Mouse (Mus musculus) limb, embryonic 12.5 days (tissue): Measurements from ENCODE around the gene Stx5a. TPM values are rescaled to one million over a fixed set of nuclear protein-coding genes. Genes with fewer than 3 reads are reported as not detected.

Experiments
- ATAC-seq: fragments of 200-750 bp; cut with Nextera tagmentation; 2 replicates; pipeline ENCODE4 v1.8.0; 2017; ENCODE audit warnings: low read depth, moderate TSS enrichment; ENCODE audit not compliant: insufficient number of reproducible peaks, insufficient read depth, low FRiP score, low TSS enrichment
- H3K27ac ChIP-seq: fragments of 300-500 bp; sonication (generic); 2 replicates; pipeline ENCODE4 v1.5.1; 2016; ENCODE audit warnings: mild to moderate bottlenecking, moderate library complexity
- H3K27me3 ChIP-seq: fragments of 300-500 bp; sonication (generic); 2 replicates; pipeline ENCODE4 v1.6.1; 2016; ENCODE audit warnings: mild to moderate bottlenecking, moderate library complexity
- H3K36me3 ChIP-seq: fragments of 300-500 bp; sonication (generic); 2 replicates; pipeline ENCODE4 v1.6.1; 2016; ENCODE audit warnings: mild to moderate bottlenecking, moderate library complexity
- H3K4me1 ChIP-seq: fragments of 300-500 bp; sonication (generic); replicated peaks from 2 replicates; pipeline ENCODE4 v1.6.1; 2016
- H3K4me2 ChIP-seq: fragments of 300-500 bp; sonication (generic); 2 replicates; pipeline ENCODE4 v1.6.1; 2016; ENCODE audit warnings: mild to moderate bottlenecking, moderate library complexity
- H3K4me3 ChIP-seq: fragments of 300-500 bp; sonication (generic); replicated peaks from 2 replicates; pipeline ENCODE4 v1.5.1; 2016; ENCODE audit warnings: mild to moderate bottlenecking
- H3K9ac ChIP-seq: fragments of 300-500 bp; sonication (generic); replicated peaks from 2 replicates; pipeline ENCODE4 v1.6.1; 2016; ENCODE audit warnings: mild to moderate bottlenecking, moderate library complexity
- H3K9me3 ChIP-seq: fragments of 300-500 bp; sonication (generic); 2 replicates; pipeline ENCODE4 v1.6.1; 2016; ENCODE audit warnings: mild to moderate bottlenecking, moderate library complexity
- WGBS: fragments of 180-500 bp; shearing (Covaris S2); methylation state at CpG from one replicate; pipeline ENCODE4 v1.1.7; 2016; 5-methylcytosine and 5-hydroxymethylcytosine counted together
- polyA plus RNA-seq: library from polyadenylated mRNA; unstranded; fragments of >200 nt; fragmentation: Nextera tagmentation; extraction: Ambion mirVana; gene quantifications from 2 replicates; pipeline ENCODE4 v1.2.1, GENCODE M21; 2016

The Stx5a gene
- polyA plus RNA-seq, 1 experiment from 2014 or later: 168 TPM

DNA sequence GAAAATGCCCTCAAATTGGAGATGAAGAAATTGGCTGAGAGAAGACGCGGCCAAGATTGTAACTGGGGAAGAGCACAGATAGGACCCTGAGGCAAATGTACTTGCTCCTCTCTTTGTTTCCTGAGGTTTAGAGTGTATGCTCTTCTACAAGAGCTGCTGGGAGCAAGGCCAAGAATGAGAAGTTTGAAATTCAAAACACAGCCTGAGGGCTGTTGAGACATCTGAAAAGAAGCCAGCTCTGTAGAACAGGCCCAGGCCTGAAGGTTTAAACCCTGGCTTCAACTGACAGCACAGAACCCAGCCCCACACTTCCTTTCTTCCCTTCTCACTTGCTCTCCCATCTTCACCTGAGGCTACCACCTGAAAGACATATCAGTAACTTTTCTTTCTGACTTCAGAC is 31.2 kb upstream of the Stx5a start:
- Histone ChIP-seq H3K9me3 (no peaks in the 10 kb centered on the region), H3K4me1 (peaks cover 21% of the 10 kb centered on the region), H3K4me3 (no peak overlapping the region), H3K9ac (no peak overlapping the region), H3K4me2 (no peak overlapping the region), H3K27me3 (no peaks in the 10 kb centered on the region), H3K36me3 (peaks cover 60% of the 10 kb centered on the region), H3K27ac (no peak overlapping the region)
- 88% methylated on average over 2 of the region's 2 CpGs for WGBS
- no peak for ATAC-seq

- Histone ChIP-seq H3K27me3 (no peaks in the 10 kb centered on the region), H3K27ac (peak overlapping the region; percentile 94; the same call in 1 of the 2 replicates), H3K9ac (peak overlapping the region; percentile 85; the same call in 1 of the 2 replicates), H3K4me1 (peaks cover 21% of the 10 kb centered on the region), H3K4me3 (peak overlapping the region; percentile 77), H3K36me3 (peaks cover 55% of the 10 kb centered on the region), H3K4me2 (peak overlapping the region; percentile 71), H3K9me3 (no peaks in the 10 kb centered on the region)
- ATAC-seq: no peak
- WGBS: 74% methylated on average over 4 of the region's 4 CpGs
These were observed 29.7 kb upstream of the Stx5a start for GRCm38 (mm10) chr19:8711506-8711905.

DNA sequence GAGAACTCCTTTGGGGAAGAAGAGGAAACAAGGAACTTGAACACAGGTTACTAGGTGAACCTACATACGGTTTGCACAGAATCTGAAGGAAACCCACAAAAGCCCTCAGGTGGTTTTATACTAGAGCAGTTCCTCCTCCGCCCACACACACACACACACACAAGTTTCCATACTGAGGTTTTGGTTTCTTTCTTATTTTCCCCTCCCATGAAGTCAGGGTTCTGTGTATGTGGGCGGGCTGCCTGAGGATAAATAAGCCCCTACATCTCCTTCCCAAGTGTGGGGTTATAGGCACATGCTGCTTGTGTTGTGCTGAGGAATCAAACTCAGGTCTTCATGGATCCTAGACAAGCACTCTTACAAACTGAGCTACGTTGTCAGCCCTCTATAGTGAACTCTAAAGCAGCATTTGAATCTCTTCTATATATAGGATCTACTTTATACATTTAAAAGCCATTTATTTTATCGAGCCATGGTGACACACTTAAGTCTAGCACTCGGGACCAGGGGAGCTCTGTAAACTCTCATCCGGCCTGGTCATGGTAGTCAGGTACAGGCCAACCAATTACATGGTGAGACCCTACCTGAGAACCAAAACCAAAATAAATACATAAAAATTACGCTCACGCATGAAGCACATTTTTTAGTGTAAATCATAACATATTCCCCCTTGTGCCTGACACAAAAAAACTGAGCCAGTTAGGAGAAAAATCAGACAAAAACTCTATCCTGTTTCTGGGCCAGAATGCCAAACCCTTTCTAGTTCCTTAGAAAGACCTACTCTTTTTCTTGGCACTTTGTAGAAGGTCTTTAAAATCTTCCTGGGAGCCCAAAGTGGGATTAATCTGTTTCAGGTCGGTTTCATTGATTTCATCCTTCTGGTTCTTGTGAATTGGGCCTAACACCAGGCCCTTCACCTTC is 29.0 kb upstream of the Stx5a start:
- Histone ChIP-seq H3K27me3 (no peaks in the 10 kb centered on the region), H3K9ac (peak overlapping the region; percentile 85), H3K9me3 (no peaks in the 10 kb centered on the region), H3K36me3 (peaks cover 49% of the 10 kb centered on the region), H3K27ac (peak overlapping the region; percentile 94), H3K4me3 (peak overlapping the region; percentile 77), H3K4me2 (peak overlapping the region; percentile 71), H3K4me1 (peaks cover 21% of the 10 kb centered on the region)
- no peak for ATAC-seq
- WGBS: 63% methylated on average over 10 of the region's 10 CpGs

- H3K27ac ChIP-seq: peak overlapping the region; percentile 94
- under 1% methylated on average over 13 of the region's 13 CpGs for WGBS
These were observed 28.3 kb upstream of the Stx5a start for GRCm38 (mm10) chr19:8712870-8713305.

GRCm38 (mm10) chr19:8713306-8713996 is 27.8 kb upstream of the Stx5a start:
- H3K27ac ChIP-seq: peak overlapping the region; percentile 94
- H3K9ac ChIP-seq: peak overlapping the region; percentile 85
- peak overlapping the region; percentile 77 for H3K4me3 ChIP-seq
- H3K9me3 ChIP-seq: no peaks in the 10 kb centered on the region
- H3K4me2 ChIP-seq: peak overlapping the region; percentile 71
- peak; percentile 84 for ATAC-seq
- H3K4me1 ChIP-seq: peaks cover 21% of the 10 kb centered on the region
- no peaks in the 10 kb centered on the region for H3K27me3 ChIP-seq
- WGBS: under 1% methylated on average over 51 of the region's 51 CpGs
- peaks cover 37% of the 10 kb centered on the region for H3K36me3 ChIP-seq

More at GRCm38 (mm10) chr19:8712870-8713305, 28.3 kb upstream of the Stx5a start:
- Histone ChIP-seq H3K4me3 (peak overlapping the region; percentile 77), H3K36me3 (peaks cover 43% of the 10 kb centered on the region), H3K27me3 (no peaks in the 10 kb centered on the region), H3K9ac (peak overlapping the region; percentile 85), H3K4me1 (peaks cover 21% of the 10 kb centered on the region), H3K9me3 (no peaks in the 10 kb centered on the region), H3K4me2 (peak overlapping the region; percentile 71)
- ATAC-seq: peak; percentile 67; the same call in 1 of the 2 replicates

- H3K4me3 ChIP-seq: peak overlapping the region; percentile 77
- WGBS: 5% methylated on average over 13 of the region's 13 CpGs
- H3K36me3 ChIP-seq: peaks cover 30% of the 10 kb centered on the region
- no peak for ATAC-seq
- H3K27ac ChIP-seq: peak overlapping the region; percentile 94
- peak overlapping the region; percentile 71 for H3K4me2 ChIP-seq
- H3K9ac ChIP-seq: peak overlapping the region; percentile 85
- no peaks in the 10 kb centered on the region for H3K27me3 ChIP-seq
- peaks cover 21% of the 10 kb centered on the region for H3K4me1 ChIP-seq
- no peaks in the 10 kb centered on the region for H3K9me3 ChIP-seq
These were observed 27.1 kb upstream of the Stx5a start for GRCm38 (mm10) chr19:8713997-8714652.

DNA sequence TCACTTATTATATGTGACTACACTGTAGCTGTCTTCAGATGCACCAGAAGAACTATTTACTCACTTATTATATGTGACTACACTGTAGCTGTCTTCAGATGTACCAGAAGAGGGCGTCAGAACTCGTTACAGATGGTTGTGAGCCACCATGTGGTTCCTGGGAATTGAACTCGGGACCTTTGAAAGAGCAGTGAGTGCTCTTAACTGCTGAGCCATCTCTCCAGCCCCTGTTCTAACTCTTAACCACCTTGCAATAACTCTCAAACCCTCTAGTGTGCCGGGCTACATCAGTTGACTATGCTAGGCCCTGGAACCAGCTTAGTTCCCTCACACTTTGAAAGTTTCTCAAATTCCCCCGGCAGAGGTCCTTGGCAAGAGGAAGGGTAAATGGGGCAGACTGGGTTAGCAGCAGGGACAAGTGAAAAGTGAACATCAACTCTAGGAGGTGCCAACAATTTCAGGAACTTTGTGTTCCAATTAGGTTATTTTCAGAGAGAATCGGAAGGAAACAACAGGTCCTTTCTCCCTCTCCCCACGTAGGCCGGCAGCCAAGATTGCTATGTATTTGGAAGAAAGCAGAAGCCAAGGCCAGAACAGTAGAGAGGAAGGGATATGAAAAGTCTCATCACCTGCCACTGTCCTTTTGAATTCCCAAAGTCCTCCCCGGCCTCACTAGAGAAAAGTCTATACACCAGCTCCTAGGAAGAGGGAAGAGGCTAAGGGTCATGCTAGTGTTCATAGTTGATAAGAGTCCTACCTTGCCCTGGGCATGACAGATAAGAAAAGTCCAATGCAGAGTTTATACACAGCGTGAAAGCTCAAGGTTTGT is 26.3 kb upstream of the Stx5a start:
- H3K4me3 ChIP-seq: no peak overlapping the region
- peaks cover 23% of the 10 kb centered on the region for H3K36me3 ChIP-seq
- 77% methylated on average over 10 of the region's 10 CpGs for WGBS
- H3K27ac ChIP-seq: no peak overlapping the region
- no peaks in the 10 kb centered on the region for H3K27me3 ChIP-seq
- peaks cover 21% of the 10 kb centered on the region for H3K4me1 ChIP-seq
- no peak overlapping the region for H3K4me2 ChIP-seq
- no peak for ATAC-seq
- H3K9ac ChIP-seq: no peak overlapping the region
- no peaks in the 10 kb centered on the region for H3K9me3 ChIP-seq

GRCm38 (mm10) chr19:8715868-8716766 is 25.1 kb upstream of the Stx5a start:
- 68% methylated on average over 10 of the region's 10 CpGs for WGBS
- Histone ChIP-seq H3K4me2 (no peak overlapping the region), H3K9ac (no peak overlapping the region), H3K4me3 (no peak overlapping the region), H3K27ac (no peak overlapping the region), H3K4me1 (peaks cover 18% of the 10 kb centered on the region), H3K9me3 (no peaks in the 10 kb centered on the region), H3K36me3 (peaks cover 10% of the 10 kb centered on the region), H3K27me3 (no peaks in the 10 kb centered on the region)
- no peak for ATAC-seq

DNA sequence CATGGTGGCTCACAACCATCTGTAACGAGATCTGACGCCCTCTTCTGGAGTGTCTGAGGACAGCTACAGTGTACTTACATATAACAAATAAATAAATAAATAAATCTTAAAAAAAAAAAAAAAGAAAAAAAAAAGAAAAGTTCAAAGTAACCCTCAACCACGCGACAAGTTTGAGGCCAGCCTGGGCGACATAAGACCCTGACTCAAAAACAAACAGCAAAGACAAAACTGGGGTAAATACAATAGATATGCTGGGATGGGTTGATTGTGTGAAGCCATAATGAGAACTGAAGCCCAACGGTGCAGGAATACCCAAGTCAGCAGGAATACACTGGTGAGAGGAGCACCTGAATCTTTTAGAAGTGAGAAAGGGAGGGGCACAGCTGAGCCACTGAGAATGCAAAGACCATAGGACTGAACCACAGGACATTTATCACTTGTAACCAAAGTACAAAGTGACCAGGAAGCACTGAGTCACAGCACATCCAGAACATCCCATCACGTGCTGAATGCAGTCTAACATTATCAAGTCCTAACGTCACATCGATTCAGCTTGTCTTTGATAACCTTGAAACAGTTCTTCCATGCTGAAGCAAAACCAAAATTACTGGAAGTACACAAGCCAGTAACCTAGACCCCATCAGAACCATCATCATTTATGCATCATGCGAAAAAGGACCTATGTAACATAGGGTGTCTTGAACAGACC is 24.3 kb upstream of the Stx5a start:
- H3K4me2 ChIP-seq: no peak overlapping the region
- H3K9ac ChIP-seq: no peak overlapping the region
- H3K27ac ChIP-seq: no peak overlapping the region
- peaks cover 4% of the 10 kb centered on the region; the same call in 1 of the 2 replicates for H3K36me3 ChIP-seq
- peaks cover 18% of the 10 kb centered on the region for H3K4me1 ChIP-seq
- H3K4me3 ChIP-seq: no peak overlapping the region
- no peaks in the 10 kb centered on the region for H3K9me3 ChIP-seq
- ATAC-seq: no peak
- no peaks in the 10 kb centered on the region for H3K27me3 ChIP-seq
- WGBS: 72% methylated on average over 8 of the region's 10 CpGs
